Mouse (Mus musculus) central nervous system, embryonic 18 days (tissue): Measurements from ENCODE around the gene Krtap9-1. TPM values are rescaled to one million over a fixed set of nuclear protein-coding genes. Genes with fewer than 3 reads are reported as not detected.

ENCODE experiments used
- polyA plus RNA-seq: library from polyadenylated mRNA; depleted of rRNA; stranded (reverse); fragments of >200 nt; gene quantifications from 2 replicates; pipeline ENCODE4 v1.2.3, GENCODE M21; 2012; rRNA removed

Gene Krtap9-1
- polyA plus RNA-seq, result not detected in 2 replicates

DNA sequence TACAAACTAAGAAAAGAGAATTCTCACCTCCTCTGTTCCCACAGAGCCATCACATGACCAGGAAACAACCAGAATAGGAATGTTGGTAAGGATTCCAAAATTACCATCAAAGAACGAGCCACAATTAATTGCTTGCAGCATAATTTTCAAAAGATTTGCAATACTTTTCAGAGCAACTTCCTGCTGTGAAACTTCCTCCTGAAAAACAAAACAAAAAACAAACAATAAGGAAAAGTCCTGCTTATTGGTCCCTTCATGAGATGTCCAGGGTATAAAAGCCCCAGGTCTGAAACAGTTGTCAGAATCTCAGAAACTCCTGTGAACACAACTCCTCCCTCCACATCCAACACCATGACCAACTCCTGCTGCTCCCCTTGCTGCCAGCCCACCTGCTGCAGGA, at the start of gene Krtap9-1:
TSS of gene Krtap9-1 (plus strand) at position 301 of the 400 bp plus-strand sequence.

DNA sequence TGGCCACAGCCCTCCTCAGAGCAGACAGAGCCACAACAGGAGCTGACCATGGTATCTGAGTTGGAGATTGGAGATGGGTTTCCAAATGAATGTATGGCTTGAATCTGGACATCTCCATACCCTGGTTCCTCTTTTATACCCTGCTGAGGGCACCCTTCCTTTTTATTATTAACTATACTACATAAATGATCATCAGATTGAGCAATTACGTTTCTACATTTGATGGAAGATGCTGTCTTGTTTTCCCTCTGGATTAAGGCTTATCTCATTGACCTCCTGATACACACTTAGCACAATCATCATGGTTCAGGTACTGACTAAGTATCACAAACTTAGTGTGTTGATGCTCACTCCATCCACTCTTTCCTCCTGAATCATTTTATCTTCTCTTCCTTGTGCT, 35.2 kb upstream of the Krtap9-1 start, which contains the start of gene 2300003K06Rik:
TSS of gene 2300003K06Rik (minus strand) at position 101 of the 400 bp plus-strand sequence.

DNA sequence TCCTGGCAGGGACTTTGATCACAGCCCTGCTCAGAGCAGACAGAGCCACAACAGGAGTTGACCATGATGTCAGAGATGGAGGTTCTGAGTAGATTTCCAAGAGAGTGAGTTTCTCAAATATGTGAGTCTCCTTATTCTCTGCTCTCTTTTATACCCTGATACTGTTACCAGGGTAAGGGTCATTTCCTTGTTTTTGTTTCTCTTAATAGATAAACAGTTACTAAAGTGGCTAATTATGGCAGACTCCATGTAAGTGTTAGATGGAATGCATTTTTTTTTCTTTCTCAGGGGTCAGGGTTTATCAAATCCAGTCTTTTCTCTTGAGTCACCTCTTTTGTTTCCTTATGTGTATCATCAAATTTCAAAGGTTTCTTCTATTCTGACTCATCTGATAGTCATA, 21.7 kb upstream of the Krtap9-1 start, which contains the start of gene Krtap4-16:
TSS of gene Krtap4-16 (minus strand) at position 101 of the 400 bp plus-strand sequence.

DNA sequence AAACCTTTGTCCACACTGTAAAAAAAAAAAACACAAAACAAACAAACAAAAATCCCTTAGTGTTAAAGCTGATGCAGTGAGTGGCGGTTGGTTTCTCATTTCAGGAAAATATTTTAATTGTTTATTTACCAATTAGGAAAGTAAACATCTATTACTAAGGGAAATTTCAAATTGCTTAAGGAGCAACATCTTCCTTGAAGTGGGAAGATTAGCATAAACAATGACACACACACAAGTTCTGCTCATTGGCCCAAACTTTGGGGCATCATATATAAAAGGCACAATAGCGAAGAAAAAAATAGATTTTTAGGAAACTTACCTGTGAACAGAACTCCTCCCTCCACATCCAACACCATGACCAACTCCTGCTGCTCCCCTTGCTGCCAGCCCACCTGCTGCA, 15.6 kb upstream of the Krtap9-1 start, which contains the start of gene Gm11568:
TSS of gene Gm11568 (plus strand) at position 301 of the 400 bp plus-strand sequence.

DNA sequence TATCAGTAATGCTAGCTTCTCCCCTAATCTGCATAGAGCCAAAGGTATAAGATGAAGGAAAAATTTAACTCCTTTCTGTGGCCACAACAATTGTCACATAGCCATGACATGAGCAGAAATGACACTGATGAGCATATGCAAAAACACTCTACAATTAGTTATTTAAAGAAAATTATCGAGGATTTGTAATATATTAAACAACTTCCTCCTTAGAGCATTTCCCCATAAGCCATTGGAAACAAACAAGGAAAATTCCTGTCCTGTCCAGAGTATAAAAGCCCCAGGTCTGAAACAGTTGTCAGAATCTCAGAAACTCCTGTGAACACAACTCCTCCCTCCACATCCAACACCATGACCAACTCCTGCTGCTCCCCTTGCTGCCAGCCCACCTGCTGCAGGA, 9.0 kb upstream of the Krtap9-1 start, which contains the start of gene Gm11559:
TSS of gene Gm11559 (plus strand) at position 301 of the 400 bp plus-strand sequence.

DNA sequence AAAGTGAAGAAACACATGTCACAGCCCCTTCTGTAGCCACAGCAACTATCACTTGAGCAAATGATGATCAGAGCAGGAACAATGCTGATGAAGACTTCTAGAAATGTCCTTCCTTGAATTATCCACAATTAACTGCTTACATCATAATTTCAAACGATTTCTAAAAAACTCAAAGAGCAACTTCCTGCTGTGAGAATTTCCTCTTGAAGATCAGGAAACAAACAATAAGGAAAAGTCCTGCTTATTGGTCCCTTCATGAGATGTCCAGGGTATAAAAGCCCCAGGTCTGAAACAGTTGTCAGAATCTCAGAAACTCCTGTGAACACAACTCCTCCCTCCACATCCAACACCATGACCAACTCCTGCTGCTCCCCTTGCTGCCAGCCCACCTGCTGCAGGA, 5.7 kb downstream of the Krtap9-1 start, which contains the start of gene Gm11567:
TSS of gene Gm11567 (plus strand) at position 301 of the 400 bp plus-strand sequence.

DNA sequence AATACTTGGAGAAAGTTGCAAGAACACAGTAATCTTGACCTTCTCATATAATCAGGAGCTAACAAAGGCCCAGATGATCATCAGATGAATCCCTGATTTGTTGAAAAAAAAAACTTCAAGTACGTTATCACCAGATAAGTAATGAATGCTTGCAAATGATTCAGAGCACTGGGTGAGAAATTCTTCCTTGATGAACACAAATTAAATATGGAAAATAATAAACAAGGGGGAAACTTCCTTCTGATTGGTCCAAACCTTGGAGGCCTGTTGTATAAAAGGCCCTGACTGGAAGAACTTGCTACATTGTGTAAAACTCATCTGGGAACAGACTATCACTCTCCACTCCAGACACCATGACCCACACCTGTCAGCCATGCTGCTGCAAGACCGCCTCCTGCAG, 34.4 kb downstream of the Krtap9-1 start, which contains the start of gene Krtap31-1:
TSS of gene Krtap31-1 (plus strand) at position 301 of the 400 bp plus-strand sequence.

DNA sequence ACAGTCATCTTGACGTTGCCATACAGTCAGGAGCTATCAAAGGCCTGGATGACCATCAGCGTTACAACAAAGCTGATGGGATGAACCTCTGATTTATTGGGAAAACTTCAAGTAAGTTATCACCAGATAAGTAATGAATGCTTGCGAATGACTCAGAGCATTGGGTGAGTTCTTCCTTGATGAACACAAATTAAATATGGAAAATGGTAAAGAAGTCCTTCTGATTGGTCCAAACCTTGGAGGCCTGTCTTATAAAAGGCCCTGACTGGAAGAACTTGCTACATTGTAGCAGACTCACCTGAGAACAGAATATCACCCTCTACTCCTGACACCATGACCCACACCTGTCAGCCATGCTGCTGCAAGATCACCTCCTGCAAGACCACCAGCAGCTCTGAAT, 41.3 kb downstream of the Krtap9-1 start, which contains the start of gene Gm11565:
TSS of gene Gm11565 (plus strand) at position 301 of the 400 bp plus-strand sequence.

Other genes starting within 250 kb of the Krtap9-1 start
- gene Krtap4-1, start 245.2 kb upstream of the Krtap9-1 start, polyA plus RNA-seq, result not detected in 2 replicates
- gene Krtap4-2, start 238.3 kb upstream of the Krtap9-1 start, polyA plus RNA-seq, result not detected in 2 replicates
- gene Krtap4-7, start 229.3 kb upstream of the Krtap9-1 start, polyA plus RNA-seq, result not detected in 2 replicates
- not detected in 2 replicates for gene Gm11555, start 223.2 kb upstream of the Krtap9-1 start, polyA plus RNA-seq
- not detected in 2 replicates for gene Gm11563, start 214.4 kb upstream of the Krtap9-1 start, polyA plus RNA-seq
- gene Krtap4-6, start 207.4 kb upstream of the Krtap9-1 start, polyA plus RNA-seq, result not detected in 2 replicates
- not detected in 2 replicates for gene Gm14190, start 182.6 kb upstream of the Krtap9-1 start, polyA plus RNA-seq
- not detected in 2 replicates for gene Gm14180, start 139.1 kb upstream of the Krtap9-1 start, polyA plus RNA-seq
- gene Gm11595, start 100.5 kb upstream of the Krtap9-1 start, polyA plus RNA-seq, result not detected in 2 replicates
- gene Krtap4-8, start 92.7 kb upstream of the Krtap9-1 start, polyA plus RNA-seq, result not detected in 2 replicates
- gene Krtap4-9, start 88.2 kb upstream of the Krtap9-1 start, polyA plus RNA-seq, result not detected in 2 replicates
- gene Gm11596, start 79.9 kb upstream of the Krtap9-1 start, polyA plus RNA-seq, result not detected in 2 replicates
- gene Gm11569, start 74.5 kb upstream of the Krtap9-1 start, polyA plus RNA-seq, result 0.07 TPM in 1 of 2 replicates, not detected in the other
- not detected in 2 replicates for gene Gm11554, start 68.9 kb upstream of the Krtap9-1 start, polyA plus RNA-seq
- gene Krtap4-13, start 63.5 kb upstream of the Krtap9-1 start, polyA plus RNA-seq, result not detected in 2 replicates
- not detected in 2 replicates for gene Gm11564, start 57.7 kb upstream of the Krtap9-1 start, polyA plus RNA-seq
- not detected in 2 replicates for gene 2300003K06Rik, start 35.3 kb upstream of the Krtap9-1 start, polyA plus RNA-seq
- not detected in 2 replicates for gene Krtap4-16, start 21.8 kb upstream of the Krtap9-1 start, polyA plus RNA-seq
- not detected in 2 replicates for gene Gm11568, start 15.5 kb upstream of the Krtap9-1 start, polyA plus RNA-seq
- not detected in 2 replicates for gene Gm11559, start 8.9 kb upstream of the Krtap9-1 start, polyA plus RNA-seq
- not detected in 2 replicates for gene Gm11567, start 5.8 kb downstream of the Krtap9-1 start, polyA plus RNA-seq
- 0.13 TPM in 1 of 2 replicates, not detected in the other for gene Krtap31-1, start 34.5 kb downstream of the Krtap9-1 start, polyA plus RNA-seq
- not detected in 2 replicates for gene Gm11565, start 41.4 kb downstream of the Krtap9-1 start, polyA plus RNA-seq
- not detected in 2 replicates for gene Krtap31-2, start 62.9 kb downstream of the Krtap9-1 start, polyA plus RNA-seq
- gene Krtap9-5, start 75.1 kb downstream of the Krtap9-1 start, polyA plus RNA-seq, result not detected in 2 replicates
- gene Krtap29-1, start 105.7 kb downstream of the Krtap9-1 start, polyA plus RNA-seq, result not detected in 2 replicates
- gene Krtap16-1, start 113.2 kb downstream of the Krtap9-1 start, polyA plus RNA-seq, result not detected in 2 replicates
- gene Krtap17-1, start 120.6 kb downstream of the Krtap9-1 start, polyA plus RNA-seq, result 0.52 and 0.53 TPM in 2 replicates
- 0.04 TPM in 1 of 2 replicates, not detected in the other for gene Krt33a, start 142.8 kb downstream of the Krtap9-1 start, polyA plus RNA-seq
- gene Krt33b, start 156.5 kb downstream of the Krtap9-1 start, polyA plus RNA-seq, result 0.11 TPM in 1 of 2 replicates, not detected in the other
- gene Krt34, start 168.2 kb downstream of the Krtap9-1 start, polyA plus RNA-seq, result not detected in 2 replicates
- not detected in 2 replicates for gene Krt31, start 177.2 kb downstream of the Krtap9-1 start, polyA plus RNA-seq
- gene Krt32, start 214.8 kb downstream of the Krtap9-1 start, polyA plus RNA-seq, result 0.08 TPM in 1 of 2 replicates, not detected in the other
- not detected in 2 replicates for gene Krt35, start 222.9 kb downstream of the Krtap9-1 start, polyA plus RNA-seq
- 0.04 TPM in 1 of 2 replicates, not detected in the other for gene Krt36, start 232.2 kb downstream of the Krtap9-1 start, polyA plus RNA-seq
- gene Krt13, start 248.2 kb downstream of the Krtap9-1 start, polyA plus RNA-seq, result 0.03 and 5.1 TPM in 2 replicates